Mouse (Mus musculus) frontal cortex, postnatal 14 days (tissue): ENCODE measurements around the gene 4930404N11Rik.

Experiments
- DNase-seq, 2 experiments: peaks; one replicate each; pipeline ENCODE4 v3.0.0; 2022; ENCODE audit warnings: low spot score in 2 of 2

4930404N11Rik gene

GRCm38 (mm10) chr10:81365672-81366476 lies at the start of gene 4930404N11Rik:
4930404N11Rik (minus strand) TSS chr10:81365816.
- DNase-seq, result no peak

DNA sequence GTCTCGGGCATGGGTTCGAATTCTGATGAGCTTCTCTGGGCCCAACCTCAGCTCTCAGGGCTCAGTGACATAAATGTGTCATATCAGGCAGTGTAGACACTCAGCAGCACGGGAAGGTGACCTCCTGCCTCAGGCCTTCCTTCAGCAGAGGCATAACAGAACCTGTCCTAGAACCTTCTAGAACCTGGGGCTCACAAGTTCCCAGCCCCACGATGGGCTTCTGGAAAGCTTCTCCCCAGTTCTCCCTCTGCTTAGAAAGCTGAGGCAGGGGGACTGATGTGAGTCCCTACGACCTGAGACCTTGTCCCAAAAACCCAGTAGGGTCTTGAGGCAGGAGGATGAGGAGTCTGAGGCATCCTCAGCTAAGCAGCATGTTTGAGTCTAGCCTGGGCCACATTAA lies 49.5 kb upstream of the 4930404N11Rik start:
- no peak for DNase-seq

DNA sequence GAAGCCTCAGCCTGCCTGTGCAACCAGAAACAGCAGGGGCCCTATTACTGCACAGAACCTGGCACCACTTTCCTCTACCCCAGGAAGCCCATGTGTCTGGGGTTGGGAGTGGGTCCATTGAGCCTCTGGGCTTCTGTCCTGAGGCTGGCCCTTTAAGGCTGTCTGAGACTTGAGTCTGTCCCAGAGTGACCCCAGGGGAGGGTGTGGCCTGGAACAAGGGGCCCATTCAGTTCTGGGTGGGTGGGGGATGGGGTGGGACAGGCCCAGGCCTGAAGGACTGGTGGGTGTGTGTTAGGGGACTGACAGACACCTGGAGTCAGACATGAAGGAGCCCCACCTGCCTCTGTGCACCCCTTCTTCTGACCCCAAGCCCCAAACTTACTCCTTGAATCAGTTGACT lies 49.1 kb upstream of the 4930404N11Rik start:
- no peak for DNase-seq

- peak; percentile 80 to 81 for DNase-seq
Measured at GRCm38 (mm10) chr10:81413310-81414261, 48.0 kb upstream of the 4930404N11Rik start.

- DNase-seq, result no peak
Measured at GRCm38 (mm10) chr10:81412586-81413309, 47.1 kb upstream of the 4930404N11Rik start.

- DNase-seq, result peak in 1 of 2 experiments; percentile 74
Measured at GRCm38 (mm10) chr10:81411471-81412400, 46.1 kb upstream of the 4930404N11Rik start.

DNA sequence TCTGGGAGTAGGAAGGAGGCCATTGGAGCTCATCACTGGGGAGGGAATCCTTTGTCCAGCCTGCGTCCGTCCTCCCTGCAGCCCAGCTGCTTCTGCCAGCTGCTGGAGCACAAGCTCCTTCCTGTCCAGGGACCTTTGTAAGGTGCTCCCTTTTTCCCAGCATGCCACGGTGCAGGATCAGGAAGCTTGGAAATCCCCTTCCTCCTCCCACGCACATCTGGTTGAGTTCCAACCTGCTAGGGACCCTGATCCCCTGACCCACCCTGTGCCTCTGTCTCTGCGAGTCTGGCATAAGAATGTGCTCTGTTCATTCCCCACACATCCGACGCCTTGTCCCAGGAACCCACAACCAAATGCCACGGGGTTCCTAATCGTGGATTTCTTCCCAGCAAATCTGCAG lies 45.4 kb upstream of the 4930404N11Rik start:
- DNase-seq, result no peak

DNA sequence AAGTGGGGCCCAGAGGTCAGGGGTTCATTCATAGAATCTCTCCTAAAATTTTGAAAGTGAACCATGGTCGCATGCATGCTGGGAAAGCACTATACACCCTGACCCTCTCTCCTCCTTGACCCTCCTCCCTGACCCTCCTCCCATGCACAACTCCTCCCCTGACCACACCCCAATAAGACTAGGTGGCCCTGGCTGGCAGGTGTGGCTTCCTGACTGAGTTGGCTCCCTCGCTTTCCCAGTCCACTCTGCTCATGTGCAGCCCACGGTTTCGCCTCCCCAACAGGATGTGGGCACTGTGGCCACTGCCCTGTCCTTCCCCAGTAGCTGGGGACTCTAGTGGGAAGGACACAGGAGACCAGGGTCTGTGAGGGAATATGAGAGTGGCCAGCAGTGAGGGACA lies 44.7 kb upstream of the 4930404N11Rik start:
- no peak for DNase-seq

GRCm38 (mm10) chr10:81409330-81409729 lies 43.7 kb upstream of the 4930404N11Rik start:
- no peak for DNase-seq

DNA sequence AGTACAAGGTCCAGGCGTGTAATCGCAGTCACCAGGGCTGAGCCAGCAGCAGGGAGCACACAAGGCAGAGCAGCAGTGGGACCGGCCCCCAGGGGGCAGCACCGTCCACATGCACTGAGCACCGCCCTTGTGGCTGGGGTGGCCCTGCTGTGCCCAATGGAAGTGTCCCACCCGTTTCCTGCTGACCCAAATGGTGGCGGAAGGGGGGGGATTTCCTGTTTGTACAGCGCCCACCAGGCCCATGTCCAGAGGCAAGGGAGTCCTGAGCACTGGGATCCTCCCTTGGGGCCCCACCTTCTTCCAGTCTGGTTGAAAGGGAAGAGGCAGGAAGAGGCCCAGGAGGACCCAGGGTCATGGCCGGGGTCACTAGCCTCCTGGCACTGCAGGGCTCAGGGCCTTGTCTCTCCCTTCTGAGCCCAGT lies 43.3 kb upstream of the 4930404N11Rik start:
- no peak for DNase-seq

DNA sequence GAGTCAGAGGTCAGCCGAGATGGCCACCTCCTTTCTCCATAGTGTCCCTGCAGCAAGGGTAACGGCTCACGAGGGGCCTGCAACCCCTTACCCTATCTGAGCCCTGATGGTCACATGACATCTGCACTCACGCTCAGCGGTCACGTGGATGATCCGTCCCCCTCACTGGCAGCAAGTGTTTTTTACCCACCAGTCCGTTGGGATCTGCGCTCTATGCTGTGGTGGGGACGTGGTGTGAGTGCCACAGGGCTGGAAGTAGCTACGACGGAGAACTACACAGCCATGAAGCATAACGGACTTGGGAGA lies 42.8 kb upstream of the 4930404N11Rik start:
- DNase-seq, result no peak

- peak; percentile 57 to 68 for DNase-seq
Measured at GRCm38 (mm10) chr10:81407539-81408423, 42.2 kb upstream of the 4930404N11Rik start.

DNA sequence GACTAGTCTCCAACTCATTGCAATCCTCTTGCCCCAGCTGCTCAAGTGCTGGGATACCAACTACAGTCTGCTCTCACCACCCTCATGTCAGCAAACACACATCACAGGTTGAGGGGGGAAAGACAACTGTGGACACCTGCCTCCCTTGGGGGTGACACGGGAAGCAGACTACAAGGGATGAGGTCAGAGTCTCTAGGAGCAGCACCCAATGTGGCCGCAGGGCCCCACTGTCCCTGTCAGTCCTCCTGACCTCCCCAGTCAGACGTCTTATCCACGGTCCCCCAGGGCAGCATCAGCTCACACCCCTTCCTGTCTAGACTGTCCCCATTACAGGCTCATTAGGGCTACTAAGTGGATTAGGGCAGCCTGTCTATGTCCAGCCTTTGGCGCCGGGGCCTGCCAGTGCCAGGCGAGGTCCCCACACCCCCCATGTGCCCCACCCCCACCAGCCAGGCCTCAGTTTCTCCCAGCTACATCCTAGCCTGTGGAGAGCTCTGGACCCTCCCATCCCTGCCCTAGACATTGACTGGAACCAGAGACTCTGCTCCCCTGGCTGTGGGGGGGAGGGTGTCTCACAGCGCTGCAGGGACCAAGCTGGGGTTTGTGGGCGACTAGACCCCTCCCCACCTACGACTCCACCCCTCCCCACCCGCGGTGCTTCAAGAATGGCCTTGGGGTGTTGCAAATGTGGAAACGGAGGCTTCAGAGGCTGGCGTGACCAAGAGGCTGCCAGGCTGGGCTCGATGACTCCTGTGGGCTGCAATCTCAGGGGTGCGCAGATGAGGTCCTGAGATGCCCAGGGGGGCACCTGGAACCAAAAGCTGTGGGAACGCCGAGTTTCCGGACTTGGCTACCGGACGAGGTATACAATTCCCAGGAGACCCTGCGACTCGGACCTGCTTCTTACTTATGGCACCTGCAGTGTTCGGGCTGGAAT lies 41.2 kb upstream of the 4930404N11Rik start:
- DNase-seq, result no peak

DNA sequence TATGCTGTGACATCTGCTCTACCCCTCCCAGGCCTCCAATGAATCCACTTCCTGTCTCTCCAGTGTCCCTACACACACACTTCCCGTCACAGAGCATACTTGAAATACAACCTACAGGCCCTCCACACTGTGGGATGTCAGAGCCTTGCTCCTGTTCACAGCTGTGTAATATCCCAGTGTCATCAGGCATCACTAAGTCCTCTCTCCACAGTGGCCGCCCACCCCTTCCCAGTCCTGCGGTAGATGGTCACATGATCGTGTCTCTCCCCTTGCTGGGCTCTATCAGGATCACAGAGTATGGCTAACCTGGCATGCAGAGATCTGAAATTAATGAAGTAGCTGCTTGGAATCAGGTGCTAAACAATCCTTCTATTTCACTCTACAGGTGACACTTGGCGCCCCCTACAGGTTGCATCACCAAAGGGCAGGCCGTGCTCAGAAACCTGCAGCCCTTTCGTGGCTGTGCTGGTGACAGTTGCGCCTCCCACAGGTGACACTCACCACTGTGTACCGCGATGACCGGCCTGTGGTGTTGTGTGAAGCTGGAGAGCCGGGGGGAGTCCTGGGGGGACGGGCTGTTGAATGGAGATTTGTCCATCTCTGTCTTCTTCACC lies 40.1 kb upstream of the 4930404N11Rik start:
- DNase-seq, result no peak

DNA sequence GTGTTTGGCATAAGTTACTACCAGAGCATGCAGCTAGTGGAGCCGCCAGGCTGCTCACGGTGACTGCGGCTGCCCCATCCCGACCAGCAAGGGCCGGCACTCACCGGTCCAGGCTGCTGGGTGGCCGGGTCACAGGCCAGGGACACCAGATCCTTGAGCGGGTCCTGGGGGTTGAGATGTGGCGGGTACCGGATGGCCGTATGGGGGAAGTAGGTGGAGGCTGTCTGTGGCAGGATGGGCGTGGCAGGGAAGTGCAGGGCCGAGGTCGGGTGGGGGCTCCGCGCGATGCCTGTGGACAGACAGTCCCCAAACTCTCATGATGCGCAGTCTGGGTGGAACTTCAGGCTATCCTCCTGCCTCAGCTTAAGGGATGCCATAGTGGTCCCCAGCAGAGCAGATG lies 39.1 kb upstream of the 4930404N11Rik start:
- DNase-seq, result no peak

DNA sequence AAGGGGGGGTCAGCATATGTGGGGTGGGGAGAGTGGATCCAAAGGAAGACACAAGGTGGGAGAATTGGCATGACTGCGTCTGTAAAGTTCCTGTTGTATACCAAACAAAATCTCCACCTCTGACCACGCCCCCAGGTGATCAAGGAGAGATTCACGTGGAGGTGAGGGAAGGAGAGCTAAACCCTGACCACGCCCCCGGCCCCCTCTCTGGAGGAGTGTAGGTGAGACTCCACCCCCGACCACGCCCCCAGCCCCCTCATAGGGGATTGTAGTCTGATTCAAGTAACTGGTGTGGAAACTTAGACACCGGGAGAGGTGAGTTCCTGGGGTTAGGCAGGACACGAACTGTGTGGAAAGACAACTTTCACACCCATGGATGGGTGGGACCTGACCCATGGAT lies 38.5 kb upstream of the 4930404N11Rik start:
- DNase-seq, result no peak

DNA sequence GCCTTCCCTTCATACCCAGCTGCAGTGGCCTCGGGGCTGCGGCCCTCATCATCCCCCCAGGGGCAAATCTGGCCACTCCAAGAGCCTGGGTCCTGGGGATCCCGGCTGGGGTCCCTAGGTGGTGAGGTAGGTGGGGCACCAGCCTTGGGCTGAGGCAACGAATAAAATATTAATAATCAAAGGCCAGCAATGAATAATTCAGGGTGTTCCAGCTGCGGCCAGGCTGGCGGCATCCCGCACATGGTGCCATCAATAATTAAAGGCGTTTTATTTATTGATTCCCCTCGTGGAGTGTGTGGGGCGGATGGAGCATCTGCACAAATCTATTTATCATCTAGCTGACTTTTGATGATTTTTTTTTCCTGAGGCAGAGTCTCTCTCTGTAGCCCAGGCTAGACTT lies 37.9 kb upstream of the 4930404N11Rik start:
- no peak for DNase-seq

GRCm38 (mm10) chr10:81402227-81402765 lies 36.7 kb upstream of the 4930404N11Rik start:
- no peak for DNase-seq
